Mouse (Mus musculus) left cerebral cortex, postnatal 14 days (tissue): ENCODE results near the gene Tff2. TPM values are rescaled to one million over a fixed set of nuclear protein-coding genes. Genes with fewer than 3 reads are reported as not detected.

Experiments used
- DNase-seq, 2 experiments: peaks; one replicate each; pipeline ENCODE4 v3.0.0; 2021 to 2022; ENCODE audit warnings: low spot score in 2 of 2, mixed read lengths in 1 of 2
- intact Hi-C: fragments of 180-260 bp; cut with DNase I; formaldehyde crosslinking; loops from one replicate; pipeline ENCODE4 v1.15.1; 2025
- long read RNA-seq, 2 experiments: library from polyadenylated mRNA; stranded (forward); transcript quantifications; one replicate each; pipeline ENCODE4 v2.0.0; 2021
- total RNA-seq, 2 experiments: library from RNA; stranded (reverse); gene quantifications; 2 replicates each; pipeline ENCODE4 v1.2.3; 2021

The Tff2 gene
- not detected for total RNA-seq
- long read RNA-seq, experiment 1: 0 reads
- long read RNA-seq, experiment 2: 0 reads

GRCm38 (mm10) chr17:31144040-31145037, at the start of gene Tff2:
TSS of gene Tff2 (minus strand) at chr17:31144282.
- no peak for DNase-seq
- intact Hi-C loops: no loop called here

- DNase-seq: no peak
- intact Hi-C loops: no loop called here
These were observed 49.3 kb upstream of the Tff2 start for GRCm38 (mm10) chr17:31193360-31193759.

- intact Hi-C loops: no loop called here
- DNase-seq: no peak
These were observed 48.6 kb upstream of the Tff2 start for GRCm38 (mm10) chr17:31192663-31193062.

- intact Hi-C loops: no loop called here
- DNase-seq: no peak
These were observed 47.7 kb upstream of the Tff2 start for GRCm38 (mm10) chr17:31191825-31192224.

- DNase-seq: peak; percentile 75 to 79
- intact Hi-C loops: loop anchor here (2.0 to 5.0 kb wide), 2 partner anchors 50 to 177 kb away; no protein-coding TSS in a partner anchor
These were observed 43.3 kb upstream of the Tff2 start for GRCm38 (mm10) chr17:31187370-31187769.

GRCm38 (mm10) chr17:31184269-31184990, 40.3 kb upstream of the Tff2 start:
- intact Hi-C loops: no loop called here
- no peak for DNase-seq

GRCm38 (mm10) chr17:31183180-31183974, 39.3 kb upstream of the Tff2 start:
- intact Hi-C loops: no loop called here
- peak; percentile 24 to 57 for DNase-seq

- intact Hi-C loops: no loop called here
- no peak for DNase-seq
These were observed 37.4 kb upstream of the Tff2 start for GRCm38 (mm10) chr17:31181490-31181889.

GRCm38 (mm10) chr17:31176321-31176720, 32.2 kb upstream of the Tff2 start:
- intact Hi-C loops: no loop called here
- no peak for DNase-seq

GRCm38 (mm10) chr17:31169796-31170195, 25.7 kb upstream of the Tff2 start:
- intact Hi-C loops: no loop called here
- DNase-seq: no peak

- intact Hi-C loops: no loop called here
- no peak for DNase-seq
These were observed 21.0 kb upstream of the Tff2 start, which contains the start of gene Tff1 for GRCm38 (mm10) chr17:31165127-31165526. TSS of gene Tff1 (minus strand) at chr17:31165277.

GRCm38 (mm10) chr17:31163821-31164220, 19.7 kb upstream of the Tff2 start:
- intact Hi-C loops: no loop called here
- DNase-seq: no peak

- intact Hi-C loops: no loop called here
- no peak for DNase-seq
These were observed 18.5 kb upstream of the Tff2 start for GRCm38 (mm10) chr17:31162607-31163006.

GRCm38 (mm10) chr17:31160291-31160690, 16.2 kb upstream of the Tff2 start:
- intact Hi-C loops: no loop called here
- DNase-seq: no peak

GRCm38 (mm10) chr17:31157921-31158320, 13.8 kb upstream of the Tff2 start:
- no peak for DNase-seq
- intact Hi-C loops: no loop called here

- DNase-seq: no peak
- intact Hi-C loops: no loop called here
These were observed 9.7 kb upstream of the Tff2 start for GRCm38 (mm10) chr17:31153785-31154184.

GRCm38 (mm10) chr17:31152966-31153499, 9.0 kb upstream of the Tff2 start:
- intact Hi-C loops: no loop called here
- no peak for DNase-seq

GRCm38 (mm10) chr17:31152512-31152911, 8.4 kb upstream of the Tff2 start:
- intact Hi-C loops: no loop called here
- DNase-seq: no peak

- intact Hi-C loops: no loop called here
- no peak for DNase-seq
These were observed 1.9 kb upstream of the Tff2 start for GRCm38 (mm10) chr17:31145998-31146397.
